Mouse (Mus musculus) midbrain, embryonic 10.5 days (tissue): ENCODE results near the gene Ripor2. TPM values are rescaled to one million over a fixed set of nuclear protein-coding genes. Genes with fewer than 3 reads are reported as not detected.

ENCODE experiments used
- DNase-seq: peaks from one replicate; pipeline ENCODE4 v3.0.0-alpha.2; 2017; ENCODE audit warnings: low spot score
- H3K27ac ChIP-seq: fragments of 300-500 bp; sonication (generic); replicated peaks from 2 replicates; pipeline ENCODE4 v1.5.1; 2016; ENCODE audit warnings: mild to moderate bottlenecking
- H3K27me3 ChIP-seq: fragments of 300-500 bp; sonication (generic); 2 replicates; pipeline ENCODE4 v1.6.1; 2016; ENCODE audit warnings: low read depth, mild to moderate bottlenecking; ENCODE audit not compliant: poor library complexity, severe bottlenecking
- H3K36me3 ChIP-seq: fragments of 300-500 bp; sonication (generic); 2 replicates; pipeline ENCODE4 v1.6.1; 2016; ENCODE audit warnings: mild to moderate bottlenecking, moderate library complexity
- H3K4me1 ChIP-seq: fragments of 300-500 bp; sonication (generic); 2 replicates; pipeline ENCODE4 v1.6.1; 2016
- H3K4me3 ChIP-seq: fragments of 300-500 bp; sonication (generic); 2 replicates; pipeline ENCODE4 v1.5.1; 2016; ENCODE audit warnings: mild to moderate bottlenecking, moderate library complexity
- H3K9me3 ChIP-seq: fragments of 300-500 bp; sonication (generic); replicated peaks from 2 replicates; pipeline ENCODE4 v1.6.1; 2016; ENCODE audit warnings: mild to moderate bottlenecking
- WGBS: fragments of 180-500 bp; shearing (Covaris S2); methylation state at CpG from one replicate; pipeline ENCODE4 v1.1.7; 2016; 5-methylcytosine and 5-hydroxymethylcytosine counted together
- polyA plus RNA-seq: library from polyadenylated mRNA; unstranded; fragments of >200 nt; fragmentation: Nextera tagmentation; extraction: Ambion mirVana; gene quantifications from 2 replicates; pipeline ENCODE4 v1.2.1, GENCODE M21; 2016

Ripor2 gene
- polyA plus RNA-seq, 1 experiment from 2014 or later, result 3.5 TPM

DNA sequence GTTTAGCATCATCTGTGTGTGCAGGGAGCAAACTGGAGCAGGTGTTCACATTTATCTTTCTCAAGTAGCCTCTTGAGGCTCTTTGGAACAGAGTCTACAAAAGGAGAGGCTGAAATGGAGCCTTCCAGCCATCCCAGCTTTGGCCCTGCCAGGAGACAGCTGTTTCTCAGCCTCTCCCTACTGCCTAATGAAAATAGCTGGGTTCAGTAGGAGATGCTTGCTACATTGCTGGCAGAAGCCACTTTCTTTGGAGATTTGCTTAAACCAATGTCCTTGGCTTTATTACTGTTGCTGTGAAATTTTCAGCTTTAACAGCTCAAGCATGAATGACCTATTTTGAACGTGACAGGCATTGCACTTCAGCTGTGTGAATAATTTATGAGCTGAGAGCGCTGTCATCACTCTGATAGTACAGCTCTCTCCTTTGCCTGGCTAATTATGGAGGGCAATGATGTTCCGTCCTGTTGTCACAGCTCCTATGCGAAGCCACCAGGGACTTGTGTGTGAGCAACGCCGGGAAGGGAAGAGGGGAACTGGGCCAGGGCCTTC, 47.2 kb downstream of the Ripor2 start:
- no peak for DNase-seq
- peak overlapping the region; percentile 71 for H3K27ac ChIP-seq
- no peaks in the 10 kb centered on the region for H3K36me3 ChIP-seq
- H3K4me3 ChIP-seq, result no peak overlapping the region
- 66% methylated on average over 6 of the region's 6 CpGs for WGBS
- H3K4me1 ChIP-seq, result peaks cover 44% of the 10 kb centered on the region
- no peaks in the 10 kb centered on the region for H3K9me3 ChIP-seq
- H3K27me3 ChIP-seq, result 0 out of 2 replicates have a peak, but pooled peaks cover 8% of the 10 kb centered on the region

- Histone ChIP-seq H3K4me3 (no peak overlapping the region), H3K9me3 (no peaks in the 10 kb centered on the region), H3K27me3 (peaks cover 9% of the 10 kb centered on the region), H3K36me3 (no peaks in the 10 kb centered on the region), H3K27ac (peak overlapping the region; percentile 69), H3K4me1 (peaks cover 31% of the 10 kb centered on the region)
- WGBS, result 33% methylated on average over 4 of the region's 4 CpGs
- no peak for DNase-seq
Measured at GRCm38 (mm10) chr13:24630364-24630763, 48.4 kb downstream of the Ripor2 start.

- DNase-seq, result no peak
- WGBS, result 58% methylated on average over 4 of the region's 4 CpGs
- no peak overlapping the region for H3K27ac ChIP-seq
- H3K4me3 ChIP-seq, result no peak overlapping the region
- peaks cover 35% of the 10 kb centered on the region for H3K4me1 ChIP-seq
- no peaks in the 10 kb centered on the region for H3K36me3 ChIP-seq
- peaks cover 36% of the 10 kb centered on the region for H3K27me3 ChIP-seq
- H3K9me3 ChIP-seq, result no peaks in the 10 kb centered on the region
Measured at GRCm38 (mm10) chr13:24632988-24633577, 51.1 kb downstream of the Ripor2 start.

- peaks cover 51% of the 10 kb centered on the region for H3K27me3 ChIP-seq
- H3K4me3 ChIP-seq, result no peak overlapping the region
- WGBS, result 89% methylated on average over 13 of the region's 13 CpGs
- H3K4me1 ChIP-seq, result peaks cover 38% of the 10 kb centered on the region
- H3K9me3 ChIP-seq, result no peaks in the 10 kb centered on the region
- DNase-seq, result no peak
- H3K27ac ChIP-seq, result no peak overlapping the region
- no peaks in the 10 kb centered on the region for H3K36me3 ChIP-seq
Measured at GRCm38 (mm10) chr13:24634346-24635120, 52.5 kb downstream of the Ripor2 start.

DNA sequence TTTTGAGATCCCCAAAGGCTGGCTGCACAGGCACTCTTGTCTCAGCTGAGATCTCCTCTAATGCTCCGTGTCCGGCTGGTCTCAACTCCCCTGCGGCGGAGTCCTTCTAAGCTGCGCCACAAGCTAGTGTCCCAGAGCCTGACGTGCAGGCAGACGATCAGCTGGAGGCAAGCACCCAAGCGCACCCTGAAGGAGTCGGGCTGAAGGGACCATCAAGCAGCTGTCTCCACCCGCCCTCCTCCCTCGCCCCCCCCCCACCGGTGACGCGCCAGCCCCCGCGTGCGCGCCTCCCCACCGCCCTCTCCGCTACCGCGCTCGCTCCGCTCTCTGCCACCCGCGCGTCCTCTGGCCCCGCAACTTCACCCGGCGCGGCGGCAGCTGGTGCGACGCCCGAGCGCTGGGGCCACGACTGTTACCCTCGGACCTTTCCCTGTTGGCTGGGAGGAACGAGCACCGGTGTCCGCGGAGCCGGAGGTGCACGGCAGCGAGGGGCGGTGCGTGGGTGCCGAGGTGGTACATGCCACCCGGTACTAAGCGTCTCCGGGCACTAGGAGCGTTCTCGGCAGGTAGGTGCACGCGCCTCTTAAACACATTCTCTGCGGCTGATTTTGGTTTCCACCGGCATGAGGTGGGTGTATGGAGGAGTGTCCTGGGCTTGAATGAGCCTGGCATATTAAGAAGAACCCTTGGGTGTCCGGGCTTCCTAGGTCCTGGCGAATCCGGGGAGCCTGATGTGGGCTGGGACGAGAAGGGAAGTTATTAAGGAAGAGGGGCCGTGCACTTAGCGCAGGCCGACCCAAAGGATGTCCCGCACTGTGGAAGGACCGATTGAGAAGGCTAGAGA, 56.6 kb downstream of the Ripor2 start:
- DNase-seq, result peak; percentile 55
- Histone ChIP-seq H3K27ac (peak overlapping the region; percentile 78), H3K4me3 (peak overlapping the region; percentile 74), H3K9me3 (no peaks in the 10 kb centered on the region), H3K27me3 (peaks cover 60% of the 10 kb centered on the region), H3K4me1 (peaks cover 48% of the 10 kb centered on the region), H3K36me3 (no peaks in the 10 kb centered on the region)
- under 1% methylated on average over 63 of the region's 66 CpGs for whole genome bisulfite sequencing

DNA sequence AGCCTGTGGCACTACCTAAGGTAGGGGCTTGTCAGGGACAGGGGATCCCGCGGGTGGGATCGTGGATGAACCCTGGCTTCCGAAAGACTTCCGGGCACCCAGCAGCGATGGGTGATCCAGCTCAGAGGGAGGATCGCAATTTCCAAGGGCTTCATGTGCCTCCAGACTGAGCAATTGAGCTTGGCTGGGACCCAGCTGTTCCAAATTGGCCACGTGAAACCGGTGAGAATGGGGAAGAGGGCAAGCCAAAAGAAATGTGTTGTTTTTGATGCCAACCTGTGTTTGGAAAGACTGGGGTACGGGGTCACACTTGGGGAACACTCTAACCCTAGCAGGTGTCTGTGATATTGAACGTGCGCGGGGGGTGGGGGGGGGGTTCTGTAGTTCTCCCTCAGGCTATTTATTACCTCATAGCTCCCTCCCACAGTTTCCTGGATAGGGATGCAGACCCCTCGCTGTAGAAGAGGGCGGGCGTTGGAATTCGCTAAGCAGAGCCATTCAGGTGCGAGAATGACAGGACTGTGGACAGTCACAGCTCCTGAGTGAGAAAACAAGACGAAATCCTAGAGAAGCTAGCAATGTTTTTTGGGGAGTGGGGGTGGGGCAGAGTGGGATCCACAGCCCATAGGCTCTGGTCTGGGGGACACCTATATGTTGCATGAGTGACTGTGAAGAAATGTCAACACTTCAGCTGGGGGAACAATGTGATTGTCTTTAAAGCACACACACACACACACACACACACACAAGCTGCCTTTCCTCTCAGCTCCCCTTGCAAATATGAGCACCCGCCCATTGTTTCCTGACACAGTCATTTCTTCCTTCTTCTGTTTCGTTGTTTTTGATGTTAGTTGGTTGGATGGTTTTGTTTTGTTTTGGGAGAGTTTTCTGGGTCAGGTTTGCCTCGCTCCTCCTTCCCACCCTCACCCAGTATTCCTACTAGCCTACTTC, 57.5 kb downstream of the Ripor2 start:
- Histone ChIP-seq H3K9me3 (no peaks in the 10 kb centered on the region), H3K27me3 (peaks cover 60% of the 10 kb centered on the region), H3K27ac (peak overlapping the region; percentile 78), H3K36me3 (no peaks in the 10 kb centered on the region), H3K4me3 (peak overlapping the region; percentile 74), H3K4me1 (peaks cover 48% of the 10 kb centered on the region)
- WGBS, result 20% methylated on average over 22 of the region's 22 CpGs
- no peak for DNase-seq

DNA sequence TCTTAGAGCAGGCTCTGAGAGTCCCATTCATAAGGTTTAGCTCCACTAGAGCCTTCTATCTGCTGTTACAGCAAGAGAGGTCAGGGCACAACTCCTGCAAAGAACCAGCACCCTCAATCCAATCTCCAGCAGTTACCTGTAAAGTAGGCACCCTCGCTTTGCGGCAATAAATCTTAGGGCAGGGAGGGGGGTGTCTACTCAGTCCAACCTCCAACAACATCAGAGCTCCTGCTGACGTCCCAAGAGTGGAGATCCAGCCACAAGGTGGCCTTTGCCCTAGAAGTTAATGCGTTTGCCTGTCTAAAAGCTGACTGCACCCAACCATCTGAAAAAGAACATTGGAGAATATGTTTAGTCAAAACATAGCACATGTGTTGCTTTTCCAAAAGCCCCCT, 58.2 kb downstream of the Ripor2 start:
- no peak for DNase-seq
- H3K9me3 ChIP-seq, result no peaks in the 10 kb centered on the region
- H3K27me3 ChIP-seq, result peaks cover 60% of the 10 kb centered on the region
- no peak overlapping the region for H3K27ac ChIP-seq
- no peaks in the 10 kb centered on the region for H3K36me3 ChIP-seq
- peaks cover 48% of the 10 kb centered on the region for H3K4me1 ChIP-seq
- no peak overlapping the region for H3K4me3 ChIP-seq
- WGBS, result 63% methylated on average over 4 of the region's 4 CpGs

GRCm38 (mm10) chr13:24640836-24641385, 58.9 kb downstream of the Ripor2 start:
- H3K4me1 ChIP-seq, result peaks cover 48% of the 10 kb centered on the region
- no peaks in the 10 kb centered on the region for H3K9me3 ChIP-seq
- 73% methylated on average over 3 of the region's 3 CpGs for WGBS
- H3K27ac ChIP-seq, result 0 out of 2 replicates have a peak overlapping the region, but pooled peaks have one; percentile 52
- peaks cover 53% of the 10 kb centered on the region for H3K27me3 ChIP-seq
- H3K36me3 ChIP-seq, result no peaks in the 10 kb centered on the region
- no peak overlapping the region for H3K4me3 ChIP-seq
- DNase-seq, result no peak

- 29% methylated on average over 7 of the region's 7 CpGs for WGBS
- Histone ChIP-seq H3K27me3 (peaks cover 45% of the 10 kb centered on the region), H3K4me3 (no peak overlapping the region), H3K4me1 (peaks cover 48% of the 10 kb centered on the region), H3K36me3 (no peaks in the 10 kb centered on the region), H3K9me3 (no peaks in the 10 kb centered on the region), H3K27ac (peak overlapping the region; percentile 42)
- peak; percentile 39 for DNase-seq
Measured at GRCm38 (mm10) chr13:24641491-24642430, 59.8 kb downstream of the Ripor2 start.

DNA sequence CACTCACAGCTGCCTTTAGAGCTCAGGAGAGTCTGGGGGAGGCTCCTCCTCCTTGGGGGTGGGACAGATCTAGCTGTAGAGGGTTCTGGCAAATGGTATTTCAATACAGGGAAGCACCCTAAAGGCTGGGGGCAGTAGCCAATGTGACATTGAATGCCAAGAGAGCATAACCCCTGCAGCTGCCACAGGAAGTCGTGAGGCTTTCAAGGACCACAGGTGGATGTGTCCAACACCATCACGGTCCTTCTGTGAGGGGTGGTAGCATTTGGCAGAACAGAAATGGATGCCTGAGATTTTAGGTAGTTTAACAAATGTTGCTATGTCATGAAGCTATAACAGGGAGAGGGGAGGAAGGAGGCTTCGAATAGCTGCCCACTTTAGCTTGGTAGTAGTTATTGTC, 63.2 kb downstream of the Ripor2 start:
- H3K36me3 ChIP-seq, result no peaks in the 10 kb centered on the region
- no peak overlapping the region for H3K27ac ChIP-seq
- no peaks in the 10 kb centered on the region for H3K9me3 ChIP-seq
- no peak for DNase-seq
- peaks cover 22% of the 10 kb centered on the region for H3K4me1 ChIP-seq
- H3K4me3 ChIP-seq, result no peak overlapping the region
- 87% methylated on average over 3 of the region's 3 CpGs for WGBS
- H3K27me3 ChIP-seq, result peaks cover 11% of the 10 kb centered on the region

DNA sequence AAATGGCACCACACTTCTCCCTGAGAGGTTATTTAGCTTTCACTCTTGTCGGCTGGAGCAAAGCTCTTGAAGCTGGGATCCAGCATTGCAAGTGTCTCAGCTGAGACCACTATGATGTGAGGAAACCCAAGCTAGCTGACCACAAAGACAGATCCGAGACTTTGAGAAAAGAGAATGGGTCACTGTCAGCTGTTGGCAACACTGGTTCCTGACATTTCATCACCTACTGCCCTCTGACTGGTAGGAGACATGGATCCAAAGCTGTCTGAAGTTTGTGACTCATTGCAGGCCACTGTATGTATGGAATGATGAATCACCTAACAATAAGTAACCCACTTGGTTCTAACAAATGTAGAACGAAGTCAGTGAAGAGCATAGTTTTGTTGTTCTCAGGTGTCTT, 64.3 kb downstream of the Ripor2 start:
- DNase-seq, result no peak
- no peaks in the 10 kb centered on the region for H3K9me3 ChIP-seq
- H3K27ac ChIP-seq, result no peak overlapping the region
- peaks cover 17% of the 10 kb centered on the region for H3K4me1 ChIP-seq
- no peaks in the 10 kb centered on the region for H3K36me3 ChIP-seq
- H3K27me3 ChIP-seq, result no peaks in the 10 kb centered on the region
- 89% methylated on average over 3 of the region's 3 CpGs for WGBS
- no peak overlapping the region for H3K4me3 ChIP-seq
